Mouse (Mus musculus): ENCODE measurements around the gene Cep162.

The Cep162 gene

DNA sequence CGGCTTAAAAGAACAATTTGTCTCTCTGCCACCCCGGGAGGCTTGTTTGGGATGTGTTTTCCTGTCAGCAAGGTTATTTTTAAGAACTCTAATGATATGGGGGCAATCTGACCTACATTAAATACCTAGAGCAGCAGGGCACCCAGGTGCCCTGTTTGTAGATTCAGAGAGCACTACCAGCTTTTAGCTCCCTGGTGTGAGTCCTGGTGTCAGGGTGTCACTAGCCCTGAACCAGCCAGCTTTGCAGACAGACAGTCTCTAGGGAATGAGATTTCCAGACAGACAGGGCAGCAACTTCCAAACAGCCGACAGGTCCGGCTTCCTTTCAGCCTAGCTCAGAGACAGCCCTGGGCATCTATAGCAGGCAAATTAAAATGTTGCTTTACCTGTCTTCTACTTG lies 92.8 kb downstream of the Cep162 start:
- DNase-seq (ENCODE audit: low spot score) = no peak

DNA sequence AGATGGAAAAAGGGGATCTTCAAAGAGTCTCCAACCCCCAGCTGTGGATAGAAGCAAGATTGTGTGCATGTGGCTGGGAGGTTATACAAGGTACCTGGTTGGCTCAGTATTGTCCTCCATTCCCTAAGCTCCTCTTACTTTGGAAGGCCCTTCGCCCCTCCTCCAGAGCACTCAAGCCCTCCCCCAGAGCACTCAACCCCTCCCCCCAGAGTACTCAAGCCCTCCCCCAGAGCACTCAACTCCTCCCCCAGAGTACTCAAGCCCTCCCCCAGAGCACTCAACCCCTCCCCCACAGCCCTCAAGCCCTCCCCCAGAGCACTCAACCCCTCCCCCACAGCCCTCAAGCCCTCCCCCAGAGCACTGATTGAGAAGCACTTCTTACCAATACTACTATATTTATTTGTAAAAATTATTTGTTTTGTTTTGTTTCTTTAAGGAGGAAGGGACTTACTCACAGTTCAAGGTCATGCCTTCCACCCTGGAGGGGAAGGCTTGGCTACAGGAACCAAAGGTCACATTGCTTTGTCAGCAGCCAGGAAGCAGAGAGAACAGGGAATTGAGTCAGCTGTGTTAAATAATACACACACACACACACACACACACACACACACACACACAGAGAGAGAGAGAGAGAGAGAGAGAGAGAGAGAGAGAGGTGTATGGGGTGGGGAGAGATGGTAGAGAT lies 102.6 kb downstream of the Cep162 start:
- no peak for DNase-seq (ENCODE audit: low spot score)

DNA sequence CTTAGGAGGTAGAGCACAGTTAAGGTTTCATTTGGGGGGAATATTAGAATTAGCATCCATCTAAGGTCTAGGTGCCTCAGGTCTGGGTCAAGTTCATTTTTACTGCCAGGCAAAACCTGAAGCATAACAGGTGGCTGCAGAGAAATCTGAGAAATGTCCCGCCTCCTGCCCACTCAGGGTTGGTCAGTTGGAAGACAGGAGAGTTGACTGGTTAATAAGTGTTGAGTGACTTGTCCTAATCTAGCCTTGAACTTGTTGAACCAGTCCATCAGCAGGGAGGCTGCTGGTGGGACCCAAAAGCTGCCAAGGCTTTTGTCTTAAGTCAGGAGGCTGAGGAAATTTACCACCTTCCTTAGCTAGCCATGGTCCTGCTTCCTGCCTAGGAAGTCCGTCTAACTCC lies 107.4 kb downstream of the Cep162 start:
- DNase-seq (ENCODE audit: low spot score) = no peak

DNA sequence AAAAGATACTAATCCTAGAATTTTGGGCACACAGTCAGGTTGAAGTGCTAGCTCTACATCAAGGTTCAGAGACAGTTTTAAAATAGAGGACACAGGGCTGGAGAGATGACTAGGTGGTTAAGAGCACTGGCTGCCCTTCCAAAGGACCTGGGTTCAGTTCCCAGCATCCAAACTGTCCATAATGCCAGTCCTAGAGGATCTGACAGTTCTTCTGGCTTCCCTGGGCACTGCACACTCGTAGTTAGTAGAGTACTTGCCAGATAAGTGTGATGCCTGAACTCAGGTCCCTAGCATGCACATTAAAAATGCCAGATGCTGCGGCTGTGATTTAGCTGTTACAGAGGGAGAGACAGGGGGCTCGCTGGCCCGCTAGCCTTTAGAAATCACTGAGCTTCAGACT lies 108.9 kb downstream of the Cep162 start:
- DNase-seq (ENCODE audit: low spot score) = no peak

DNA sequence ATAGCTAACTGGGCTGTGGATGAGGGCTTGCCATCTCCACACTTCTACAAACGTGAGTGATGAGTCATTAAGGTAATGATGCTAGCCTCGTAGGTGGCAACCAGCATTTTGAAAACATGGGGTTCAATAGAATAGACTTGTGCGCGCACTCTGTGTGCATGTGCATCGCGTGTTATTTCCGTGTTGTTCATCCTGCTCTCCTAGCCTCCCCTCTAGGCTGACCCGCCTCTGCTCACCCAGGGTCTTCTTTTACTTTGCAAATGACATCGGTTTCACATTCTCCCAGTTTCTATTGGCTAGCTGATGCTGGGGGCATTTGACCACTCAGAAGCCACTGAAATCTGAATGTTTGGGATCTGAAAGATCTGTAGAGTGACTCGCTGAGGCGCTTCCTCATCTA lies 109.7 kb downstream of the Cep162 start:
- DNase-seq (ENCODE audit: low spot score) = no peak

DNA sequence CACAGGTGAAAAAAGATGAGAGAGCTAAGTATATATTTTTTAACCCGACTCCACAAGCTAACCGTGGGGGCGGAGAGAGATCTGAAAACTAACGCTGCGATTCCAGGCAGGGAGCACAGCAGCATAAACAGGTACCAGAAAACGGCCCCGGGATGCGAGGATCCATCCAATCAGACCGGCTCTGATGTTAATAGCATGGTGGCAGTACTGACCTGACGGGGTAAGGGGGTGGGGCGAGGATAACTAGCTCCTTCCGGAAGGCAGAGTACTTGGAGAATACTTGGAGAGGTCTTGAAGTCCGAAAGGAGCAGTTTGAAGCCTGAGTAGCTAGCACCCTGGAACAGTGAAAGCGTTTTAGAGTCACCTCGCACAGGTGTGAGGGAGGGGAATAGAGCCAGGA lies 110.2 kb downstream of the Cep162 start:
- no peak for DNase-seq (ENCODE audit: low spot score)

DNA sequence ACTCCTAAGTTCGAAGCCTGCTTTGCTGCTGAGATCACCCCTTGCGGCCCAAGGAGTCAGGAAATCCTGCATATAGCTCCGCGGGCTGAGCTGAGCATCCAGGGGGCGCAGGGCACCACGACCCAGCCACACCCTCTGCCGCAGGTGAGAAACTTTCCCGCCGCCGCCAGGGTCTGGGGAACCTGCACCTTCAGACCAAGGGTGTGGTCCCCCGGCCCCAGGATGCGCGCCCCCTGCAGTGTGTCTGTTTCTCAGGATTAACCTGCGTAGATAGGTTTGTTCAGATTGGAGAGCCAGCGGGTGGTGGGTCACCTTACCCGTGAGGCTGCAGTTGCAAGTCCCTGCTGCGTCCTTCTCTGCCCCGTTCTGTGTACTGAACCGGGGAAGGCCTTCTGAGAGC lies 110.8 kb downstream of the Cep162 start:
- no peak for DNase-seq (ENCODE audit: low spot score)

DNA sequence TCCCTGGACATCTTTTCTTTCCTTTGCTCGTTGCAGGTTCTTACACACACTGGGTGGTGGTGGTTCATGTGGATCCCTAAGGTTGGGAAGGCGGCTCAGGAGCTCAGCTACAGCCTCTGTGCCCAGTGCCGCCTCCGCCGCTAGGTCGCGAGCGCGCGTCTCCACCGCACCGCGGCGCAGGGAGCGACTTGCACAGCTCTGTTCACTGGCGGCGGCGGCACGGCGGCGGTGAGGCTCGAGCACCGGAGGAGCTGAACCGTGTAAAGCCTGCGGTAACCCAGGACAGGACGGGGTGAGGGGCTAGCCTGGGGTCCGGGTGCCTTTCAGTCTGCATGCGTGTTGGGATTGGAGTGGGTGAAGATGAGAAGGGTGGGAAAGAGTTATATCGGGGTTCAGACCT lies 111.2 kb downstream of the Cep162 start, which contains the start of gene Mrap2:
Gene Mrap2, plus strand, starts transcription at position 201 of the 400 bp plus-strand sequence.
- DNase-seq (ENCODE audit: low spot score) = peak; percentile 31

DNA sequence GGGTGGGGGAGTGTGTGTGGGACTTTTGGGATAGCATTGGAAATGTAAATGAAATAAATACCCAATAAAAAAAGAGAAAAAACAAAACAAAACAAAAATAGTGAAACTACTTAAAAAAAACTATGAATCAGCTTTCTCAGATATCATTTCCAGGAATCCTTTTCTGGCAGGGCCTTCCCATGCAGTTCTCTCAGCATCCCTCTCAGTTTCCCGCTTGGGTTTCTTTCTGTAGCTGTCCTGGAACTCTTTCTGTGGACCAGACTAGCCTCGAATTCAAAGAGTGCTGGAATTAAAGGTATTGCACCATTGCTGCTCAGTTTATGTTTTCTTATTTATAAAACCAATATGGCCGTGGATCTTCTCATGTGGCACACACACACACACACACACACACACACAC lies 112.3 kb downstream of the Cep162 start:
- no peak for DNase-seq (ENCODE audit: low spot score)
